Mouse (Mus musculus): Measurements from ENCODE around the gene Nin. TPM values are rescaled to one million over a fixed set of nuclear protein-coding genes. Genes with fewer than 3 reads are reported as not detected.

Gene Nin
- total and polyA plus RNA-seq, 2 experiments = 1.1 to 2.1 TPM

- TF ChIP-seq CTCF (IDR thresholded peaks at IDR 0.05; ENCODE audit: low read depth, low read length) = no peak
- WGBS = 78% methylated on average over 3 of the region's 3 CpGs
Measured at GRCm38 (mm10) chr12:70082935-70083532, 30.5 kb downstream of the Nin start.

DNA sequence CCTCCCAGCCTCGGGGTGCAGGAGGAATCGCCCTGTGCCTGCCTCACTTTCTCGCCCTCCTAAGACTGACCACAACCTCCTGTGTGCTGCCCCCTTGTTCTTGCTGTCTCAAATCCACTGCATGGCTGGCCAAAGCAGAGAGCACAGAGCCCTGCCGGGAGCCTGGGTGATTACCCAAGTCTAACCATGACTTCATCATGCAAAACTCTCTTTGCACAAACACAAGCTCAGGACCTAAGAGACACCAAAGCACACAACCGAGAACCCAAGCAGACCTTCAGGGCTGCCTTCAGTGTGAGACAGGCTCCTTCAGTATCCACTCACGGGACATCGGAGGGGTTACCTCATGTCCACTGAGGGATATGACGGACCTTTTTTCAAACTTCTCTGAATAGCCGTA is 31.0 kb downstream of the Nin start:
- TF ChIP-seq CTCF (IDR thresholded peaks at IDR 0.05; ENCODE audit: low read depth, low read length) (no peak), POLR2A (IDR thresholded peaks at IDR 0.05; ENCODE audit: extremely low read depth, insufficient read depth, low read length) (no peak)
- WGBS = 85% methylated on average over 9 of the region's 9 CpGs

More at GRCm38 (mm10) chr12:70082935-70083532, 30.5 kb downstream of the Nin start:
- H3K9ac ChIP-seq (ENCODE audit: low read depth, low read length) = no peak overlapping the region
- no peaks in the 10 kb centered on the region for H3K79me2 ChIP-seq (ENCODE audit: control insufficient read depth, insufficient read depth, low read length)
- H3K27ac ChIP-seq (replicated peaks; ENCODE audit: insufficient read depth, low read depth, low read length) = no peak overlapping the region
- no peak overlapping the region for H3K4me3 ChIP-seq (ENCODE audit: insufficient read depth, low read depth, low read length)
- DNase-seq (ENCODE audit: extremely low read depth, low read depth, low spot score) = no peak
- H3K4me1 ChIP-seq (ENCODE audit: control insufficient read depth, insufficient read depth, low read length) = no peaks in the 10 kb centered on the region
- no peaks in the 10 kb centered on the region for H3K27me3 ChIP-seq (ENCODE audit: control insufficient read depth, insufficient read depth, low read length)
- no peaks in the 10 kb centered on the region for H3K36me3 ChIP-seq (ENCODE audit: control insufficient read depth, insufficient read depth, low read length)

DNA sequence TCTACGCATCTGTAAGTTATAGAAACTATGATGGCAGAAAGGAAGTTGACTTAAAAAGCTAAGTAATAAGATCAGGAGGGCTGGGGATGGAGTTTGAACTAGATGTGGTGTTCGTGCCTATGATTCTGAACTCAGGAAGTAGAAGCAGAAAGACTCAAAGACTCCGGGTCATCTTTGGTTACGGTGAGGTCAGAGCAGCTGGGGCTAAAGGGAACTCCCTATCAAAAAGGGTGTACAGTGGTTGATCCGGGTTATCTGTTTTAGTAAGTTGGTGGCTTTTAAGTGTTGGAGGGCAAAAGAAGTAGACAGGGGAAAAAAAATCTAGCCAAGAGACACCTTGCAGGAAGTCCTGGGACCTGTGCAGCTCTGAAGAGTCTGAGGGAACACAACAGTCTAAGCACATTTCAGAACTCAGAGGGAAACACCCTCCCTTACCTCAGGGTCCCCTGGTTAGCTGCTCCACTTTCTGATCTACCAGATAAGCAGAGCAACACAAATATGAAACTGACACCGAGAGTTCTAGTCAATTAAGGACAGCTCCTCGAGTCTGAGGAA is 35.0 kb downstream of the Nin start:
- no peaks in the 10 kb centered on the region for H3K36me3 ChIP-seq (ENCODE audit: control insufficient read depth, insufficient read depth, low read length)
- H3K79me2 ChIP-seq (ENCODE audit: control insufficient read depth, insufficient read depth, low read length) = no peaks in the 10 kb centered on the region
- TF ChIP-seq POLR2A (IDR thresholded peaks at IDR 0.05; ENCODE audit: extremely low read depth, insufficient read depth, low read length) (no peak), CTCF (IDR thresholded peaks at IDR 0.05; ENCODE audit: low read depth, low read length) (no peak)
- H3K4me3 ChIP-seq (ENCODE audit: insufficient read depth, low read depth, low read length) = no peak overlapping the region
- H3K9ac ChIP-seq (ENCODE audit: low read depth, low read length) = no peak overlapping the region
- DNase-seq (ENCODE audit: extremely low read depth, low read depth, low spot score) = no peak
- no peaks in the 10 kb centered on the region for H3K27me3 ChIP-seq (ENCODE audit: control insufficient read depth, insufficient read depth, low read length)
- H3K27ac ChIP-seq (replicated peaks; ENCODE audit: insufficient read depth, low read depth, low read length) = no peak overlapping the region
- 73% methylated on average over 7 of the region's 7 CpGs for WGBS
- no peaks in the 10 kb centered on the region for H3K4me1 ChIP-seq (ENCODE audit: control insufficient read depth, insufficient read depth, low read length)

More for the DNA sequence above, 31.0 kb downstream of the Nin start:
- H3K27ac ChIP-seq (replicated peaks; ENCODE audit: insufficient read depth, low read depth, low read length) = no peak overlapping the region
- no peak overlapping the region for H3K9ac ChIP-seq (ENCODE audit: low read depth, low read length)
- H3K4me1 ChIP-seq (ENCODE audit: control insufficient read depth, insufficient read depth, low read length) = no peaks in the 10 kb centered on the region
- no peak overlapping the region for H3K4me3 ChIP-seq (ENCODE audit: insufficient read depth, low read depth, low read length)
- no peak for DNase-seq (ENCODE audit: extremely low read depth, low read depth, low spot score)
- no peaks in the 10 kb centered on the region for H3K27me3 ChIP-seq (ENCODE audit: control insufficient read depth, insufficient read depth, low read length)
- no peaks in the 10 kb centered on the region for H3K36me3 ChIP-seq (ENCODE audit: control insufficient read depth, insufficient read depth, low read length)
- no peaks in the 10 kb centered on the region for H3K79me2 ChIP-seq (ENCODE audit: control insufficient read depth, insufficient read depth, low read length)

GRCm38 (mm10) chr12:70076493-70076892 is 37.0 kb downstream of the Nin start:
- Histone ChIP-seq H3K4me3 (ENCODE audit: insufficient read depth, low read depth, low read length) (no peak overlapping the region), H3K27ac (replicated peaks; ENCODE audit: insufficient read depth, low read depth, low read length) (no peak overlapping the region), H3K9ac (ENCODE audit: low read depth, low read length) (no peak overlapping the region), H3K79me2 (ENCODE audit: control insufficient read depth, insufficient read depth, low read length) (no peaks in the 10 kb centered on the region), H3K4me1 (ENCODE audit: control insufficient read depth, insufficient read depth, low read length) (no peaks in the 10 kb centered on the region), H3K36me3 (ENCODE audit: control insufficient read depth, insufficient read depth, low read length) (no peaks in the 10 kb centered on the region), H3K27me3 (ENCODE audit: control insufficient read depth, insufficient read depth, low read length) (no peaks in the 10 kb centered on the region)
- WGBS = 96% methylated on average over 11 of the region's 11 CpGs
- no peak for TF ChIP-seq POLR2A (IDR thresholded peaks at IDR 0.05; ENCODE audit: extremely low read depth, insufficient read depth, low read length)
- TF ChIP-seq CTCF (IDR thresholded peaks at IDR 0.05; ENCODE audit: low read depth, low read length) = no peak
- DNase-seq (ENCODE audit: extremely low read depth, low read depth, low spot score) = no peak

DNA sequence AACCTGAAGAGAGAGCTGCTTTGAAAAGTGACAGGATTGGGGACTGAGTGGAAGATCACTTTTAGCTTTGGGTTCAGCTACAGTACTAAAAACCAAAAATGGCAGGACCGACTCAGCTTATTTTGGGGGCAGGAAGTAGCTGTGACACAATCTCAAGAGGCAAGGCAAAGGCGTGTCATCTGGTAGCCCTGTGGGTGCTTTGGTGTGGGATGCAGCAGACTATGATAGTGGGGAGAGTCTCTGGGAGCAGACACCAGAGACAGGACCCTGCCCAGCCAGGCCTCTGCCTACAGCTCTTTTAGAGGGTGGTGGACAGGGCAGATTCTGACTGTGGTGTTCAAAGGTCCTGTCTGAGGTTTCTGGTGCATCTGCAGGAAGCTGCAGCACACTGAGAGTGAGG is 38.5 kb downstream of the Nin start:
- Histone ChIP-seq H3K4me1 (ENCODE audit: control insufficient read depth, insufficient read depth, low read length) (no peaks in the 10 kb centered on the region), H3K79me2 (ENCODE audit: control insufficient read depth, insufficient read depth, low read length) (no peaks in the 10 kb centered on the region), H3K4me3 (ENCODE audit: insufficient read depth, low read depth, low read length) (no peak overlapping the region), H3K9ac (ENCODE audit: low read depth, low read length) (no peak overlapping the region), H3K36me3 (ENCODE audit: control insufficient read depth, insufficient read depth, low read length) (no peaks in the 10 kb centered on the region), H3K27me3 (ENCODE audit: control insufficient read depth, insufficient read depth, low read length) (no peaks in the 10 kb centered on the region), H3K27ac (replicated peaks; ENCODE audit: insufficient read depth, low read depth, low read length) (no peak overlapping the region)
- DNase-seq (ENCODE audit: extremely low read depth, low read depth, low spot score) = no peak
- no peak for TF ChIP-seq POLR2A (IDR thresholded peaks at IDR 0.05; ENCODE audit: extremely low read depth, insufficient read depth, low read length)
- no peak for TF ChIP-seq CTCF (IDR thresholded peaks at IDR 0.05; ENCODE audit: low read depth, low read length)
- WGBS = 74% methylated on average over 2 of the region's 2 CpGs

GRCm38 (mm10) chr12:70070888-70071287 is 42.6 kb downstream of the Nin start:
- no peaks in the 10 kb centered on the region for H3K4me1 ChIP-seq (ENCODE audit: control insufficient read depth, insufficient read depth, low read length)
- no peaks in the 10 kb centered on the region for H3K79me2 ChIP-seq (ENCODE audit: control insufficient read depth, insufficient read depth, low read length)
- H3K27me3 ChIP-seq (ENCODE audit: control insufficient read depth, insufficient read depth, low read length) = no peaks in the 10 kb centered on the region
- 93% methylated on average over 7 of the region's 7 CpGs for WGBS
- no peak overlapping the region for H3K4me3 ChIP-seq (ENCODE audit: insufficient read depth, low read depth, low read length)
- TF ChIP-seq POLR2A (IDR thresholded peaks at IDR 0.05; ENCODE audit: extremely low read depth, insufficient read depth, low read length) = no peak
- TF ChIP-seq CTCF (IDR thresholded peaks at IDR 0.05; ENCODE audit: low read depth, low read length) = no peak
- no peak overlapping the region for H3K27ac ChIP-seq (replicated peaks; ENCODE audit: insufficient read depth, low read depth, low read length)
- H3K36me3 ChIP-seq (ENCODE audit: control insufficient read depth, insufficient read depth, low read length) = no peaks in the 10 kb centered on the region
- no peak for DNase-seq (ENCODE audit: extremely low read depth, low read depth, low spot score)
- H3K9ac ChIP-seq (ENCODE audit: low read depth, low read length) = no peak overlapping the region
